Mouse (Mus musculus): ENCODE results near the gene Gipr. TPM values are rescaled to one million over a fixed set of nuclear protein-coding genes. Genes with fewer than 3 reads are reported as not detected.

Gipr gene
- polyA plus RNA-seq, 1 experiment from 2014 or later, result 5.6 TPM

- H3K4me3 ChIP-seq (ENCODE audit: low read length), result no peak overlapping the region
- H3K4me2 ChIP-seq (ENCODE audit: low read depth, low read length), result no peak overlapping the region
- ATAC-seq (ENCODE audit: low read depth), result no peak
- H3K27ac ChIP-seq (ENCODE audit: low read length), result no peak overlapping the region
- H3K4me1 ChIP-seq (replicated peaks; ENCODE audit: control insufficient read depth, insufficient read depth, low read length), result no peaks in the 10 kb centered on the region; the same call in 1 of the 2 replicates
- H3K9ac ChIP-seq (ENCODE audit: low read length), result no peak overlapping the region
- WGBS, result 43% methylated on average over 7 of the region's 7 CpGs
- H3K9me3 ChIP-seq (ENCODE audit: control insufficient read depth, low read length), result no peaks in the 10 kb centered on the region
- H3K36me3 ChIP-seq (ENCODE audit: control insufficient read depth, insufficient read depth, low read length), result peaks cover 4% of the 10 kb centered on the region
- no peaks in the 10 kb centered on the region; the same call in 1 of the 2 replicates for H3K27me3 ChIP-seq (ENCODE audit: control insufficient read depth, insufficient read depth, low read depth, low read length)
These were observed 43.1 kb upstream of the Gipr start for GRCm38 (mm10) chr7:19208944-19209472.

- no peaks in the 10 kb centered on the region; the same call in 1 of the 2 replicates for H3K4me1 ChIP-seq (replicated peaks; ENCODE audit: control insufficient read depth, insufficient read depth, low read length)
- H3K9ac ChIP-seq (ENCODE audit: low read length), result no peak overlapping the region
- 75% methylated on average over 13 of the region's 13 CpGs for WGBS
- H3K27me3 ChIP-seq (ENCODE audit: control insufficient read depth, insufficient read depth, low read depth, low read length), result no peaks in the 10 kb centered on the region; the same call in 1 of the 2 replicates
- no peak overlapping the region for H3K4me2 ChIP-seq (ENCODE audit: low read depth, low read length)
- peaks cover 4% of the 10 kb centered on the region for H3K36me3 ChIP-seq (ENCODE audit: control insufficient read depth, insufficient read depth, low read length)
- H3K9me3 ChIP-seq (ENCODE audit: control insufficient read depth, low read length), result no peaks in the 10 kb centered on the region
- ATAC-seq (ENCODE audit: low read depth), result 0 out of 2 replicates have a peak, but pooled peaks have one; percentile 24
- H3K27ac ChIP-seq (ENCODE audit: low read length), result no peak overlapping the region
- no peak overlapping the region for H3K4me3 ChIP-seq (ENCODE audit: low read length)
These were observed 42.4 kb upstream of the Gipr start for GRCm38 (mm10) chr7:19208201-19208910.

DNA sequence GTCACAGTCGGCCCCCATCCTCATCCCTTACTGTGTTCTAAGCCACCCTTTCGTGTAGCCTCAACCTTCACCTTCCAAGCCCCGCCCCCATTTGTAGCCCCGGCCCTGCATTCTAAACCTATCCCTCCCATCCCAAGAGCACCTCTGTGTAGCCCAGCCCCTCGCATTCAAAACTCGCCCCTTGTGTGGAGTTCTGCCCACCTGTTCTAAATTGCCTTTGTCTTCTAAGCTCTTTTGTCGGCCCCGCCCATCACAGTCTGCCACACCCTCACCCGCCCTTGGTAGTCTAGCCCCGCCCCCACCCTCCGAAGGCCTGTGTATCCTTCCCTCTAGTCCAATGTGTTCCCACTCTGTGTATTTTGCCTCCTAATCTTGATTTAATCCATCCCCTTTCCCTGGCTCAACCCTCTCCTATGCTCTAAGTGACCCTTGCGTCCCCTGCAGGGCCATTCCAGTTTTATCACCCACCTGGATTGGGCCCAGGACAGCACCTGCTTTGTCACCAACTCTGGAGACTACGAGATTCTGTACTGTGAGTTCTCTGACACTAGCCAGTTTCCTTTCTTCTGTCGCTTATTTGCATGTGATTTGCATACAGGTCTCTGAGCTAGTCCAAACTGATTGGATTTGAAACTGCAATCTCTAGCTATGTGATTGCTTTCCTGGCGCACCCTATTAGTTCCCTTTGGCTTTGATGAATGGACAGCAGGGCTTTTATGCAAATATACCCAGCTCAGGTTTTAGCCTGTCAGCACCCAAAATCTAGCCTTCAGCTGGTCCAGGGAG lies 36.3 kb upstream of the Gipr start:
- no peaks in the 10 kb centered on the region for H3K4me1 ChIP-seq (replicated peaks; ENCODE audit: control insufficient read depth, insufficient read depth, low read length)
- no peak overlapping the region for H3K27ac ChIP-seq (ENCODE audit: low read length)
- H3K4me2 ChIP-seq (ENCODE audit: low read depth, low read length), result no peak overlapping the region
- H3K36me3 ChIP-seq (ENCODE audit: control insufficient read depth, insufficient read depth, low read length), result peaks cover 7% of the 10 kb centered on the region
- no peaks in the 10 kb centered on the region for H3K27me3 ChIP-seq (ENCODE audit: control insufficient read depth, insufficient read depth, low read depth, low read length)
- WGBS, result 61% methylated on average over 15 of the region's 15 CpGs
- no peak overlapping the region for H3K9ac ChIP-seq (ENCODE audit: low read length)
- no peak overlapping the region for H3K4me3 ChIP-seq (ENCODE audit: low read length)
- H3K9me3 ChIP-seq (ENCODE audit: control insufficient read depth, low read length), result no peaks in the 10 kb centered on the region
- ATAC-seq (ENCODE audit: low read depth), result 0 out of 2 replicates have a peak, but pooled peaks have one; percentile 4

DNA sequence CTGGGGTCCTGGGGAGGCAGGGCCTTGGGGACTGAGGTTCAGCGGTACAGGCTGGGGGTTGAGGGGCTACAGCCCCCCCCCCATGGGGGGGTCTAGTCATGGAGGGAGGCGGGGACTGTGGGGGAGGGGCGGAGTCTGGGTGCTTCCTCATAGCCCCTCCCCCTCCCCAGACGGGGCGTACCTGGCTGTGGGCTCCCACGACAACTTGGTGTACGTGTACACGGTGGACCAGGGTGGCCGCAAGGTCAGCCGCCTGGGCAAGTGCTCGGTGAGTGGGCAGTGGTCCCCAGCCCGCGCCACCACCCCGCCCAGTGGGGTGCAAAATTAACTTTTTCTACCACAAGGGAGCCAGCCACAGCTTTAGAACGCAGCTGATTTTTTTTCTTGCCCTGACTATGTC lies 35.7 kb upstream of the Gipr start:
- ATAC-seq (ENCODE audit: low read depth), result peak; percentile 34; the same call in 1 of the 2 replicates

GRCm38 (mm10) chr7:19197985-19198384 lies 32.1 kb upstream of the Gipr start:
- H3K9me3 ChIP-seq (ENCODE audit: control insufficient read depth, low read length), result no peaks in the 10 kb centered on the region
- no peaks in the 10 kb centered on the region for H3K4me1 ChIP-seq (replicated peaks; ENCODE audit: control insufficient read depth, insufficient read depth, low read length)
- H3K4me2 ChIP-seq (ENCODE audit: low read depth, low read length), result no peak overlapping the region
- H3K27me3 ChIP-seq (ENCODE audit: control insufficient read depth, insufficient read depth, low read depth, low read length), result no peaks in the 10 kb centered on the region
- no peak overlapping the region for H3K27ac ChIP-seq (ENCODE audit: low read length)
- H3K9ac ChIP-seq (ENCODE audit: low read length), result no peak overlapping the region
- peaks cover 17% of the 10 kb centered on the region for H3K36me3 ChIP-seq (ENCODE audit: control insufficient read depth, insufficient read depth, low read length)
- H3K4me3 ChIP-seq (ENCODE audit: low read length), result no peak overlapping the region
- WGBS, result 34% methylated on average over 2 of the region's 2 CpGs
- no peak for ATAC-seq (ENCODE audit: low read depth)

More for the DNA sequence above, 35.7 kb upstream of the Gipr start:
- Histone ChIP-seq H3K4me2 (ENCODE audit: low read depth, low read length) (no peak overlapping the region), H3K36me3 (ENCODE audit: control insufficient read depth, insufficient read depth, low read length) (peaks cover 7% of the 10 kb centered on the region), H3K27ac (ENCODE audit: low read length) (no peak overlapping the region), H3K4me3 (ENCODE audit: low read length) (no peak overlapping the region), H3K9ac (ENCODE audit: low read length) (no peak overlapping the region), H3K9me3 (ENCODE audit: control insufficient read depth, low read length) (no peaks in the 10 kb centered on the region), H3K27me3 (ENCODE audit: control insufficient read depth, insufficient read depth, low read depth, low read length) (no peaks in the 10 kb centered on the region), H3K4me1 (replicated peaks; ENCODE audit: control insufficient read depth, insufficient read depth, low read length) (no peaks in the 10 kb centered on the region)
- 64% methylated on average over 15 of the region's 15 CpGs for WGBS

- no peak for ATAC-seq (ENCODE audit: low read depth)
- WGBS, result 57% methylated on average over 6 of the region's 6 CpGs
These were observed 30.7 kb upstream of the Gipr start for GRCm38 (mm10) chr7:19196676-19197075.

DNA sequence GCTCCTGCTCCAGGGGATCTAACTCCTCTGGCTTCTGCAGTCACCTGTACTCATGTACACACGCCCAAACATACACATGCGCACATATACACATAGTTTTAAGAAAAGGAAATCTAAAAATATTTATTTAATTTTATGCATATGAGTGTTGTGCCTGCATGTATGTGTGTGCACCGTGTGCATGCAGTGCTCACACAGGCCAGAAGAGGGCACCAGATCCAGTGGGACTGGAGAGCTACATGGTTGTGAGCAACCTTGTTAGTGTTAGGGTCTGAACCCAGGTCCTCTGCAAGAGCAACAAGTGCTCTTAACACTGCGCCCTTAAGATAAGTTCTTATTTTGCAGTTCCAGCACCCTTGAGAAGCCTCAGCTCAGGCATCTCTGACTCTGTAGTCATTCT lies 28.7 kb upstream of the Gipr start:
- H3K27ac ChIP-seq (ENCODE audit: low read length), result no peak overlapping the region
- no peak overlapping the region for H3K4me3 ChIP-seq (ENCODE audit: low read length)
- no peaks in the 10 kb centered on the region for H3K9me3 ChIP-seq (ENCODE audit: control insufficient read depth, low read length)
- 97% methylated on average over 4 of the region's 4 CpGs for WGBS
- no peaks in the 10 kb centered on the region for H3K4me1 ChIP-seq (replicated peaks; ENCODE audit: control insufficient read depth, insufficient read depth, low read length)
- no peak overlapping the region for H3K4me2 ChIP-seq (ENCODE audit: low read depth, low read length)
- ATAC-seq (ENCODE audit: low read depth), result no peak
- H3K27me3 ChIP-seq (ENCODE audit: control insufficient read depth, insufficient read depth, low read depth, low read length), result no peaks in the 10 kb centered on the region
- H3K9ac ChIP-seq (ENCODE audit: low read length), result no peak overlapping the region
- peaks cover 20% of the 10 kb centered on the region for H3K36me3 ChIP-seq (ENCODE audit: control insufficient read depth, insufficient read depth, low read length)

More at GRCm38 (mm10) chr7:19196676-19197075, 30.7 kb upstream of the Gipr start:
- H3K4me3 ChIP-seq (ENCODE audit: low read length), result no peak overlapping the region
- no peak overlapping the region for H3K4me2 ChIP-seq (ENCODE audit: low read depth, low read length)
- no peak overlapping the region for H3K27ac ChIP-seq (ENCODE audit: low read length)
- no peaks in the 10 kb centered on the region for H3K27me3 ChIP-seq (ENCODE audit: control insufficient read depth, insufficient read depth, low read depth, low read length)
- no peaks in the 10 kb centered on the region for H3K9me3 ChIP-seq (ENCODE audit: control insufficient read depth, low read length)
- H3K36me3 ChIP-seq (ENCODE audit: control insufficient read depth, insufficient read depth, low read length), result peaks cover 20% of the 10 kb centered on the region
- no peaks in the 10 kb centered on the region for H3K4me1 ChIP-seq (replicated peaks; ENCODE audit: control insufficient read depth, insufficient read depth, low read length)
- H3K9ac ChIP-seq (ENCODE audit: low read length), result no peak overlapping the region

DNA sequence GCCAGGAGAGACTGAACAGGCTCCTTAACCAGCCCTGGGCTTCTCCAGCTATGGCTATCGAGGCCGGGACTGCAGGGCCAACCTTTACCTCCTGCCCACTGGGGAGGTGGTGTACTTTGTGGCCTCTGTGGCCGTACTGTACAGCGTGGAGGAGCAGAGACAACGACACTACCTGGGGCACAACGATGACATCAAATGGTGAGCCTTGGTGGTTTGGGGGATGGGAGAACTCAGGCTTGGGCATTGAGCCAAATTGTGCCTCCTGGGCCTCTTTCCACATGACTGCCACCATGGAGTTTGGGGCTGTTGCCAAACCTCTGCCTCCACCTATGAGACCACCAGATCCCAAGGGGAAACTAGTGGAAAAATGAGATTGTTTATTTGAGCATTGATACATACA lies 18.8 kb upstream of the Gipr start:
- no peak for ATAC-seq (ENCODE audit: low read depth)
- Histone ChIP-seq H3K36me3 (ENCODE audit: control insufficient read depth, insufficient read depth, low read length) (no peaks in the 10 kb centered on the region), H3K27me3 (ENCODE audit: control insufficient read depth, insufficient read depth, low read depth, low read length) (peaks cover 4% of the 10 kb centered on the region), H3K9me3 (ENCODE audit: control insufficient read depth, low read length) (no peaks in the 10 kb centered on the region), H3K4me2 (ENCODE audit: low read depth, low read length) (no peak overlapping the region), H3K4me3 (ENCODE audit: low read length) (no peak overlapping the region), H3K9ac (ENCODE audit: low read length) (no peak overlapping the region), H3K27ac (ENCODE audit: low read length) (no peak overlapping the region), H3K4me1 (replicated peaks; ENCODE audit: control insufficient read depth, insufficient read depth, low read length) (peaks cover 16% of the 10 kb centered on the region)
- 69% methylated on average over 6 of the region's 6 CpGs for WGBS

DNA sequence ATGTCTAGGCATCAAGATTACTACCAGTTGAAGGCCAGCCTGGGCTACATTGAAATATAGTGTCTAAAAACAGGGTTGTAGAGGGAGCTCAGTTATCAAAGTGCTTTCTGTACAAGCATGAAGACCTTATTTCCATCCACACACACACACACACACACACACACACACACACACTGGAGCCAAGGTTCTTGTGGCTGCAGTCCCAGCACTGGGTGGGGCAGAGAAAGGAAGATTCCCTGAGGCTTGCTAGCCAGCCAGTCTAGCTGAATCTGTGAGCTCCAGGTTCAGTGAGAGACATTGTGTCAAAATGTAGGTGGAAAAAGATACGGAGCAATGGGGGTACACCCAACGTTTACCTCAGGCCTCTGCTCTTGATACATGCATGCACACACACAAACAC lies 18.3 kb upstream of the Gipr start:
- H3K27me3 ChIP-seq (ENCODE audit: control insufficient read depth, insufficient read depth, low read depth, low read length), result peaks cover 9% of the 10 kb centered on the region
- H3K4me3 ChIP-seq (ENCODE audit: low read length), result no peak overlapping the region
- WGBS, result 76% methylated on average over 2 of the region's 2 CpGs
- H3K4me1 ChIP-seq (replicated peaks; ENCODE audit: control insufficient read depth, insufficient read depth, low read length), result peaks cover 16% of the 10 kb centered on the region
- no peaks in the 10 kb centered on the region for H3K36me3 ChIP-seq (ENCODE audit: control insufficient read depth, insufficient read depth, low read length)
- H3K9me3 ChIP-seq (ENCODE audit: control insufficient read depth, low read length), result no peaks in the 10 kb centered on the region
- no peak for ATAC-seq (ENCODE audit: low read depth)
- no peak overlapping the region for H3K9ac ChIP-seq (ENCODE audit: low read length)
- no peak overlapping the region for H3K4me2 ChIP-seq (ENCODE audit: low read depth, low read length)
- no peak overlapping the region for H3K27ac ChIP-seq (ENCODE audit: low read length)
